ENCODE assay signal across 8 mouse cellular contexts in the genomic region with DNA sequence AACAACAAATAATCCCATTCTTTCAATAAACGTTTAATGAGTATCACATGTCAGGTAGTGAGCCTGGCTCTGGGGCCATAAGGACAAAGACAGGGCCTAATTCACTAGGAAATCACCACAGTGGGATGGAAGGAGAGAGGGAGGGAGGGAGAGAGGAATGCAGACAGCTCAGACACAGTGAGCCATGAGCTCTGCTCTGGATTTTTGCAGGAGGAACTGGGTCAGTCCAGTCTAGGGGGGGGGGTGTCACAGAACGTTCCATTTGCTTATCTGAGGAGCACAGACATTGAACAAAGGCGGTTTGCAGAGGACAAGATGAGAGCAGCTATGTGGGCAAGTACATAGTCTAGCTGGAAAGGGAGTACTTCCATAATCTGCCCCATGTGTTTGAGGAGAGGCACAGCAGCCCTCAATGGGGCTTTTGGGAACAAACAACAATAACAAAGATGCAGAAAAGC. TPM values are rescaled to one million over a fixed set of nuclear protein-coding genes. Genes with fewer than 3 reads are reported as not detected.
DNase-seq lines count a peak whose midpoint lies in the region; ATAC-seq lines count a peak whose summit lies in the region.

No protein-coding gene starts in this region.

- peak overlapping the region; percentile 79 for H3K27ac ChIP-seq in forebrain, embryonic 14.5 days (ENCODE audit: low read depth, low read length)
- H3K27ac ChIP-seq in liver, embryonic 11.5 days (ENCODE audit: low read depth, low read length): peak overlapping the region; percentile 13; the same call in 1 of the 2 replicates

- H3K9ac ChIP-seq in forebrain, embryonic 14.5 days (ENCODE audit: low read length): peak overlapping the region; percentile 32; the same call in 1 of the 2 replicates
- no peak overlapping the region for H3K9ac ChIP-seq in liver, embryonic 11.5 days (ENCODE audit: low read depth, low read length)

- H3K36me3 ChIP-seq in forebrain, embryonic 14.5 days (ENCODE audit: control insufficient read depth, insufficient read depth, low read length): no peaks in the 10 kb centered on the region
- H3K36me3 ChIP-seq in liver, embryonic 11.5 days (ENCODE audit: control insufficient read depth, insufficient read depth, low read length): no peaks in the 10 kb centered on the region

- no peaks in the 10 kb centered on the region for H3K27me3 ChIP-seq in forebrain, embryonic 14.5 days (replicated peaks; ENCODE audit: control insufficient read depth, insufficient read depth, low read length)
- H3K27me3 ChIP-seq in liver, embryonic 11.5 days (replicated peaks; ENCODE audit: control insufficient read depth, insufficient read depth, low read length): no peaks in the 10 kb centered on the region

- H3K4me1 ChIP-seq in forebrain, embryonic 14.5 days (ENCODE audit: control insufficient read depth, insufficient read depth, low read length): peaks cover 13% of the 10 kb centered on the region; the same call in 1 of the 2 replicates
- H3K4me1 ChIP-seq in liver, embryonic 11.5 days (replicated peaks; ENCODE audit: control insufficient read depth, insufficient read depth, low read length): peaks cover 6% of the 10 kb centered on the region; the same call in 1 of the 2 replicates

- H3K9me3 ChIP-seq in forebrain, embryonic 14.5 days (replicated peaks; ENCODE audit: control insufficient read depth, low read length): no peaks in the 10 kb centered on the region
- H3K9me3 ChIP-seq in liver, embryonic 11.5 days (ENCODE audit: control insufficient read depth, low read length): no peaks in the 10 kb centered on the region

- DNase-seq in adrenal gland, postnatal 10 days: peak; percentile 31
- no peak for DNase-seq in adrenal gland, adult 18-20 months (ENCODE audit: low spot score in 2 of 2)
- peak; percentile 70 for DNase-seq in brain, adult 2 months (ENCODE audit: low read depth, low spot score)
- DNase-seq in forebrain, embryonic 14.5 days (ENCODE audit: low spot score): peak; percentile 56
- peak; percentile 50 for DNase-seq in liver, embryonic 11.5 days (ENCODE audit: low spot score)
- peak; percentile 17 for DNase-seq in testis, postnatal 14 days (ENCODE audit: low spot score)
- DNase-seq in frontal cortex, postnatal 10 days (ENCODE audit: low spot score in 2 of 2): no peak

- H3K4me2 ChIP-seq in forebrain, embryonic 14.5 days (ENCODE audit: low read length): no peak overlapping the region
- peak overlapping the region; percentile 45 for H3K4me2 ChIP-seq in liver, embryonic 11.5 days

- 12% methylated on average over 3 of the region's 3 CpGs for WGBS in forebrain, embryonic 14.5 days
- WGBS in liver, embryonic 11.5 days: 21% methylated on average over 3 of the region's 3 CpGs

- ATAC-seq in forebrain, embryonic 14.5 days: peak; percentile 54
- ATAC-seq in liver, embryonic 11.5 days (replicated peaks; ENCODE audit: low FRiP score): peak; percentile 98
- ATAC-seq in granulocyte monocyte progenitor cell, adult 5-6 weeks (replicated peaks; ENCODE audit: poor library complexity, severe bottlenecking): no peak

- no peak overlapping the region for H3K4me3 ChIP-seq in forebrain, embryonic 14.5 days (ENCODE audit: low read depth, low read length)
- H3K4me3 ChIP-seq in liver, embryonic 11.5 days (ENCODE audit: low read depth, low read length): no peak overlapping the region

RNA-seq across cellular contexts. Expression of gene Fam122a, which starts 24.7 kb away (rescaled TPM):
- total RNA-seq in adrenal gland, postnatal 10 days (2021): 10 to 100 TPM; 26.5 to 29.4 TPM
- 10 to 100 TPM; 30.9 to 31.1 TPM for total RNA-seq in adrenal gland, adult 18-20 months (2021)
- polyA plus RNA-seq in forebrain, embryonic 14.5 days (2014; fragmentation: Nextera tagmentation; extraction: Ambion mirVana): 41.3 and 48.2 TPM in 2 replicates
- polyA plus RNA-seq in liver, embryonic 11.5 days (2014; fragmentation: Nextera tagmentation; extraction: Ambion mirVana): 40.1 and 40.3 TPM in 2 replicates
- 31.1 and 32.2 TPM in 2 replicates for total RNA-seq in granulocyte monocyte progenitor cell, adult 5-6 weeks (2014; fragmentation: Nextera tagmentation)
- total RNA-seq in granulocyte monocyte progenitor cell, adult 5-6 weeks (2017): 8.2 and 8.8 TPM in 2 replicates

Comparison
In these comparisons a context has a peak if more than half of its experiments do, and no peak if none do; other contexts are left out.
1. DNase-seq: peak in adrenal gland, postnatal 10 days (single experiment), brain, adult 2 months (single experiment), forebrain, embryonic 14.5 days (single experiment), liver, embryonic 11.5 days (single experiment) and testis, postnatal 14 days (single experiment); none in adrenal gland, adult 18-20 months (0 of 2) and frontal cortex, postnatal 10 days (0 of 2).